ENCODE assay signal across 16 mouse cellular contexts in the genomic region with DNA sequence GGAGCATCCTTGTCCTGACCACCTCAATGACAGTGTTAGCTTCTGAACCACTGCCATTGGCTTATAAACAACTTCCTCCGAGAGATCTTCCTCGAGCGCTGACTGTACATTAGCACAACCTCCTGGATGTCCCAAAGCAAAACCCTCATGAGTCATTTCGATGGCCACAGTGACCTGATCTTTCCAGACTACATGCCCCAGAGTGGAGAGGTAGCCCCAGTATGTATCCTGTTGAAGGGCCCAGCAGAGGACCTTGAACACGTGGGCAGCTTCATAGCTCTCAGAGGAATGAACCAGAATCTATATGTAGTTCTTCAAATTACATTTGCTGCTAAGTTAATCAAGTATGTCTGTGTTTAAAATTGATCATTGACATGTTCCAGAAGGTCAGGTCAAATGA.
"Had no signal": no experiment of that assay in that cellular context is flagged by ENCODE, and none has a peak within 500 bp of the region (broad histone marks: within the 10 kb centered on the region; RNA-seq: fewer than 3 reads in every experiment).

No protein-coding gene starts in this region.

- H3K4me1 ChIP-seq: neural tube, embryonic 12.5 days; neural tube, embryonic 13.5 days; neural tube, embryonic 15.5 days; stomach, embryonic 15.5 days had no signal

- H3K4me3 ChIP-seq: neural tube, embryonic 12.5 days; neural tube, embryonic 13.5 days; neural tube, embryonic 15.5 days; stomach, embryonic 15.5 days had no signal

- H3K4me2 ChIP-seq: neural tube, embryonic 12.5 days; neural tube, embryonic 13.5 days; neural tube, embryonic 15.5 days; stomach, embryonic 15.5 days had no signal

- DNase-seq: retina, postnatal 1 day; right cerebral cortex, adult 18-20 months; right cerebral cortex, postnatal 14 days; right cerebral cortex, postnatal 25 days; right cerebral cortex, postnatal 4 days; spleen, adult 18-20 months; thymus, adult 18-20 months; thymus, adult 2 months; thymus, postnatal 14 days; thymus, postnatal 36 days; thymus, postnatal 4 days had no signal

- H3K9ac ChIP-seq: neural tube, embryonic 12.5 days; neural tube, embryonic 13.5 days; neural tube, embryonic 15.5 days; stomach, embryonic 15.5 days had no signal

- H3K36me3 ChIP-seq: neural tube, embryonic 12.5 days; neural tube, embryonic 13.5 days; neural tube, embryonic 15.5 days; stomach, embryonic 15.5 days had no signal

- H3K27me3 ChIP-seq: neural tube, embryonic 12.5 days; neural tube, embryonic 13.5 days; neural tube, embryonic 15.5 days; stomach, embryonic 15.5 days had no signal

- H3K27ac ChIP-seq: neural tube, embryonic 12.5 days; neural tube, embryonic 13.5 days; neural tube, embryonic 15.5 days; stomach, embryonic 15.5 days; stomach, postnatal 0 days had no signal

- H3K9me3 ChIP-seq: neural tube, embryonic 12.5 days; neural tube, embryonic 13.5 days; neural tube, embryonic 15.5 days; stomach, embryonic 15.5 days had no signal
